Mouse (Mus musculus) T-cell, adult 2 months (primary cell): ENCODE data around the gene Acvr1b.
A peak's percentile ranks its signal among the peaks of the same experiment; 100 is the strongest.

Source experiments
- DNase-seq: peaks from one replicate; pipeline ENCODE4 v3.0.0; 2022; ENCODE audit warnings: low spot score

The Acvr1b gene

GRCm38 (mm10) chr15:101230503-101230902, 56.6 kb downstream of the Acvr1b start:
- DNase-seq, result no peak

GRCm38 (mm10) chr15:101230995-101231647, 57.3 kb downstream of the Acvr1b start:
- peak; percentile 60 for DNase-seq

GRCm38 (mm10) chr15:101231648-101232180, 57.8 kb downstream of the Acvr1b start:
- no peak for DNase-seq

- DNase-seq, result no peak
These were observed 58.7 kb downstream of the Acvr1b start for GRCm38 (mm10) chr15:101232607-101233006.

GRCm38 (mm10) chr15:101233183-101233582, 59.3 kb downstream of the Acvr1b start:
- DNase-seq, result no peak

- no peak for DNase-seq
These were observed 59.9 kb downstream of the Acvr1b start for GRCm38 (mm10) chr15:101233641-101234275.

- DNase-seq, result no peak
These were observed 60.9 kb downstream of the Acvr1b start for GRCm38 (mm10) chr15:101234611-101235341.

- no peak for DNase-seq
These were observed 61.5 kb downstream of the Acvr1b start for GRCm38 (mm10) chr15:101235342-101235698.

- no peak for DNase-seq
These were observed 62.0 kb downstream of the Acvr1b start for GRCm38 (mm10) chr15:101235728-101236327.

- peak; percentile 61 for DNase-seq
These were observed 63.0 kb downstream of the Acvr1b start for GRCm38 (mm10) chr15:101236878-101237277.

- DNase-seq, result peak; percentile 61
These were observed 65.1 kb downstream of the Acvr1b start for GRCm38 (mm10) chr15:101238885-101239511.

GRCm38 (mm10) chr15:101239821-101240220, 66.0 kb downstream of the Acvr1b start:
- DNase-seq, result no peak

GRCm38 (mm10) chr15:101240799-101241204, 66.9 kb downstream of the Acvr1b start:
- DNase-seq, result peak; percentile 84

GRCm38 (mm10) chr15:101241236-101241635, 67.4 kb downstream of the Acvr1b start:
- DNase-seq, result no peak

GRCm38 (mm10) chr15:101241853-101242252, 68.0 kb downstream of the Acvr1b start:
- no peak for DNase-seq

GRCm38 (mm10) chr15:101242645-101243044, 68.8 kb downstream of the Acvr1b start:
- peak; percentile 39 for DNase-seq

GRCm38 (mm10) chr15:101244012-101244411, 70.1 kb downstream of the Acvr1b start:
- no peak for DNase-seq

- DNase-seq, result peak; percentile 98
These were observed 72.6 kb downstream of the Acvr1b start for GRCm38 (mm10) chr15:101246231-101247154.

GRCm38 (mm10) chr15:101247155-101247498, 73.3 kb downstream of the Acvr1b start:
- DNase-seq, result peak; percentile 32

- DNase-seq, result no peak
These were observed 74.3 kb downstream of the Acvr1b start for GRCm38 (mm10) chr15:101248029-101248710.
